Mouse (Mus musculus) heart, embryonic 14.5 days (tissue): ENCODE measurements around the gene Slc9a4. TPM values are rescaled to one million over a fixed set of nuclear protein-coding genes. Genes with fewer than 3 reads are reported as not detected.
A peak's percentile ranks its signal among the peaks of the same experiment; 100 is the strongest.

Experiments used
- ATAC-seq: fragments of 200-750 bp; cut with Nextera tagmentation; 2 replicates; pipeline ENCODE4 v1.8.0; 2017; ENCODE audit warnings: low read depth, moderate TSS enrichment; ENCODE audit not compliant: insufficient number of reproducible peaks, insufficient read depth, low FRiP score
- H3K27ac ChIP-seq, 2 experiments: fragments of 200-500 bp in 1 of 2; fragments of 300-500 bp in 1 of 2; sonication (generic) in 1 of 2; replicated peaks in 1 of 2; 2 replicates each; pipeline ENCODE4 v1.5.1; 2012 to 2014; ENCODE audit warnings: low read depth in 2 of 2, low read length in 2 of 2, control low read depth in 1 of 2, mild to moderate bottlenecking in 1 of 2, mixed read lengths in 1 of 2; ENCODE audit not compliant: control insufficient read depth in 1 of 2, insufficient read depth in 1 of 2
- H3K27me3 ChIP-seq: fragments of 300-500 bp; sonication (generic); 2 replicates; pipeline ENCODE4 v1.6.1; 2014; ENCODE audit warnings: mild to moderate bottlenecking, low read length, control low read depth; ENCODE audit not compliant: control insufficient read depth, insufficient read depth
- H3K36me3 ChIP-seq: fragments of 300-500 bp; sonication (generic); 2 replicates; pipeline ENCODE4 v1.6.1; 2014; ENCODE audit warnings: mild to moderate bottlenecking, control low read depth, low read length, mixed read lengths; ENCODE audit not compliant: control insufficient read depth, insufficient read depth
- H3K4me1 ChIP-seq, 2 experiments: fragments of 200-500 bp in 1 of 2; fragments of 300-500 bp in 1 of 2; sonication (generic) in 1 of 2; 2 replicates each; pipeline ENCODE4 v1.6.1; 2012 to 2014; ENCODE audit warnings: low read length in 2 of 2, control low read depth in 1 of 2, mixed read lengths in 1 of 2; ENCODE audit not compliant: control insufficient read depth in 2 of 2, insufficient read depth in 2 of 2
- H3K4me2 ChIP-seq: fragments of 300-500 bp; sonication (generic); 2 replicates; pipeline ENCODE4 v1.6.1; 2014; ENCODE audit warnings: mild to moderate bottlenecking, low read length
- H3K4me3 ChIP-seq, 2 experiments: fragments of 200-500 bp in 1 of 2; fragments of 300-500 bp in 1 of 2; sonication (generic) in 1 of 2; 2 replicates each; pipeline ENCODE4 v1.5.1; 2012 to 2014; ENCODE audit warnings: low read length in 2 of 2, mild to moderate bottlenecking in 2 of 2, control low read depth in 1 of 2, low read depth in 1 of 2, moderate library complexity in 1 of 2; ENCODE audit not compliant: control insufficient read depth in 1 of 2, insufficient read depth in 1 of 2
- H3K9ac ChIP-seq: fragments of 300-500 bp; sonication (generic); 2 replicates; pipeline ENCODE4 v1.6.1; 2014; ENCODE audit warnings: mild to moderate bottlenecking, low read length
- H3K9me3 ChIP-seq: fragments of 300-500 bp; sonication (generic); 2 replicates; pipeline ENCODE4 v1.6.1; 2016; ENCODE audit warnings: low read length, control low read depth; ENCODE audit not compliant: control insufficient read depth
- WGBS: fragments of 180-500 bp; shearing (Covaris S2); extraction: QIAGEN DNeasy Blood & Tissue Kit; methylation state at CpG from one replicate; pipeline ENCODE4 v1.1.7; 2014; 5-methylcytosine and 5-hydroxymethylcytosine counted together
- polyA plus RNA-seq: library from polyadenylated mRNA; unstranded; fragments of >200 nt; fragmentation: Nextera tagmentation; extraction: Ambion mirVana; gene quantifications from 2 replicates; pipeline ENCODE4 v1.2.1, GENCODE M21; 2014

Gene Slc9a4
- polyA plus RNA-seq, 1 experiment from 2014 or later = not detected

- Histone ChIP-seq H3K27ac (no peak overlapping the region), H3K36me3 (no peaks in the 10 kb centered on the region), H3K27me3 (no peaks in the 10 kb centered on the region), H3K4me1 (no peaks in the 10 kb centered on the region), H3K4me2 (no peak overlapping the region), H3K4me3 (no peak overlapping the region), H3K9me3 (no peaks in the 10 kb centered on the region), H3K9ac (no peak overlapping the region)
- WGBS = 44% methylated on average over 6 of the region's 6 CpGs
- no peak for ATAC-seq
These were observed 71.1 kb downstream of the Slc9a4 start for GRCm38 (mm10) chr1:40650803-40651497.

DNA sequence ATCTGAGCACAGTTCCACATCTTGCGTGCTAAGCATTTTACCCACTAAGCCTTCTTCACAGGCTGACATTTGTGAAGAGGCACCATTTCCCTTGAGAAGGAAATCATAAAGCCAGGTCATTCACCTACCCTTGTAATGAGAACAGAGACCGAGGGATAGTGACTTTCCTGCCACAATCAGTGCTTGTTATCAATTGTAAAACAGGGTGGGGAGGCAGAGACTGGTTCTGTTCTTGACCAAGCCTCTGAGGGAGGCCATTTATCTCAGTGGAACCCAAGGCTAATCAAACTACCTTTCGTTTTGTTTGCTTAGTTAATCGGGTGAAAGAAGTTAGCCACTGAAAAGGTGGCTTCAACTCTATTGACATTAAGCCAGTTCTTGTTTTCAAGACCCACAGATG is 77.2 kb downstream of the Slc9a4 start:
- H3K27ac ChIP-seq = no peak overlapping the region
- H3K9ac ChIP-seq = no peak overlapping the region
- no peak for ATAC-seq
- WGBS = 47% methylated on average over 4 of the region's 4 CpGs
- no peak overlapping the region for H3K4me2 ChIP-seq
- H3K9me3 ChIP-seq = no peaks in the 10 kb centered on the region
- H3K36me3 ChIP-seq = no peaks in the 10 kb centered on the region
- peaks cover 8 to 17% of the 10 kb centered on the region in 2 experiments; a peak in 3 of 4 replicates for H3K4me1 ChIP-seq
- H3K4me3 ChIP-seq = no peak overlapping the region
- H3K27me3 ChIP-seq = no peaks in the 10 kb centered on the region

DNA sequence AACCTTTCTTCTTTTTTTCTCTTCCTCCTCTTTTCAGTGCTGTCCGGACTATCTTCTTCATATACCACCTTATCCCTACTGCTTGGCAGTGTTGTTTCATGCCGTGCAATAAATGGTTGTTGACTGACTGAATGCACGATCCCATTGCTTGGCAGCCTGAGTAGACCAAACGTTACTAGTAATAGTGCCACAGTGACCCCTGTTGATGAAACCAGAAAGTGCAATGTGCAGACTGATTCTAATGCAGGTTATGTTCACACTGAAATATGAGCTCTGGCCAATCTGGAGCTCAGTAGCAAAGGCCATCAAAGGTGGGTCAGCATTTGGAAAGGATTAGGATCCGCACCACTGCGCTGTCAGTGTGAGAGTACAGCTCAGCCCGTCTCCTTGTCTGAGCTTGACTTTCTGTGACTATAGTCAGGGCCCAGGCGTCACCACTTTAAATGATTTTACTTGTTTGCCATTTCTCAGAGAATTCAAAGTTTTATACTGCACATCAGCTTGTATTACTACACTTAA is 78.2 kb downstream of the Slc9a4 start:
- 49% methylated on average over 8 of the region's 8 CpGs for WGBS
- Histone ChIP-seq H3K4me2 (no peak overlapping the region), H3K27me3 (no peaks in the 10 kb centered on the region), H3K27ac (no peak overlapping the region), H3K36me3 (no peaks in the 10 kb centered on the region), H3K4me1 (peaks cover 8 to 17% of the 10 kb centered on the region in 2 experiments; a peak in 3 of 4 replicates), H3K9me3 (no peaks in the 10 kb centered on the region), H3K4me3 (no peak overlapping the region), H3K9ac (no peak overlapping the region)
- ATAC-seq = no peak

DNA sequence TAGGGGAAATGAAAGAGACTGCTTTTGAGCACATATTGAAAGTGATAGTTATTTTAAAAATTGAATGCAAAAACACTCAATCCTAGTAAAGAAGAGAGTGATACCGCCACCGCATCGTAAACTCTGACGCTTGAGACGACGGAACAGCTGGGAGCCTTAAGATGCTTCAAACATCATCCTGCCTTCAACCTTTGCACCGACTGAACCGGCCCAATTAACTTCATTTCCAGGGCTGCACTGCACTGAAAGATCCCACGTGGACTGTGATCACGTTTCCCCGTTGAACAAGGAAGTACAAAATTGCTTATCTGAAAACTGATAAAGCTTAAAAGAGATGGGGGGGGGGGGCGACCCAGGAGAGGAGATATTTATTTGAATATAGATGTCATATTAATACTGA is 79.1 kb downstream of the Slc9a4 start:
- no peaks in the 10 kb centered on the region for H3K36me3 ChIP-seq
- H3K27me3 ChIP-seq = no peaks in the 10 kb centered on the region
- WGBS = 52% methylated on average over 12 of the region's 12 CpGs
- peaks cover 8 to 17% of the 10 kb centered on the region in 2 experiments; a peak in 3 of 4 replicates for H3K4me1 ChIP-seq
- H3K9ac ChIP-seq = no peak overlapping the region
- no peak for ATAC-seq
- H3K27ac ChIP-seq = no peak overlapping the region
- H3K9me3 ChIP-seq = no peaks in the 10 kb centered on the region
- no peak overlapping the region for H3K4me2 ChIP-seq
- no peak overlapping the region for H3K4me3 ChIP-seq

DNA sequence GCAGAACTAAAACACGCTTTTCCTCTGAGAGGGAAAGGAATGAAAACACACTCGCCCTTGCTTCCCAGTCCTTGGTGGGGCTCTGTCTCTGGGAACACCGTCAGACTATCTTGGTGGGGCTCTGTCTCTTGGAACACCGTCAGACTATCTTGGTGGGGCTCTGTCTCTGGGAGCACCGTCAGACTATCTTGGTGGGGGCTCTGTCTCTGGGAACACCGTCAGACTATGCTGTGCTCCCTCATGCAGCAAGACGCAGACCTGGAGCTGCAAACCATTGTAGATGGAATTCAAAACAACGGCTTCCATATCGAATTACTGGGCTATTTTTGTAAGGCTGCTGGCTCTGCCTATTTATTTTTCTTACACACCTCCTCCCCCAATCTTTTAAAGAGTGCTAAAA is 79.6 kb downstream of the Slc9a4 start:
- Histone ChIP-seq H3K36me3 (no peaks in the 10 kb centered on the region), H3K4me3 (no peak overlapping the region), H3K4me2 (peak overlapping the region; percentile 23), H3K27ac (no peak overlapping the region), H3K9me3 (no peaks in the 10 kb centered on the region), H3K9ac (no peak overlapping the region), H3K4me1 (peaks cover 8 to 17% of the 10 kb centered on the region in 2 experiments; a peak in 3 of 4 replicates), H3K27me3 (no peaks in the 10 kb centered on the region)
- 24% methylated on average over 9 of the region's 9 CpGs for WGBS
- no peak for ATAC-seq

- no peaks in the 10 kb centered on the region for H3K36me3 ChIP-seq
- no peak overlapping the region for H3K4me3 ChIP-seq
- no peak overlapping the region for H3K4me2 ChIP-seq
- no peak for ATAC-seq
- no peak overlapping the region for H3K27ac ChIP-seq
- H3K9ac ChIP-seq = no peak overlapping the region
- 35% methylated on average over 6 of the region's 6 CpGs for WGBS
- no peaks in the 10 kb centered on the region for H3K9me3 ChIP-seq
- H3K27me3 ChIP-seq = no peaks in the 10 kb centered on the region
- H3K4me1 ChIP-seq = peaks cover 8 to 17% of the 10 kb centered on the region in 2 experiments; a peak in 3 of 4 replicates
These were observed 81.0 kb downstream of the Slc9a4 start for GRCm38 (mm10) chr1:40660838-40661237.

DNA sequence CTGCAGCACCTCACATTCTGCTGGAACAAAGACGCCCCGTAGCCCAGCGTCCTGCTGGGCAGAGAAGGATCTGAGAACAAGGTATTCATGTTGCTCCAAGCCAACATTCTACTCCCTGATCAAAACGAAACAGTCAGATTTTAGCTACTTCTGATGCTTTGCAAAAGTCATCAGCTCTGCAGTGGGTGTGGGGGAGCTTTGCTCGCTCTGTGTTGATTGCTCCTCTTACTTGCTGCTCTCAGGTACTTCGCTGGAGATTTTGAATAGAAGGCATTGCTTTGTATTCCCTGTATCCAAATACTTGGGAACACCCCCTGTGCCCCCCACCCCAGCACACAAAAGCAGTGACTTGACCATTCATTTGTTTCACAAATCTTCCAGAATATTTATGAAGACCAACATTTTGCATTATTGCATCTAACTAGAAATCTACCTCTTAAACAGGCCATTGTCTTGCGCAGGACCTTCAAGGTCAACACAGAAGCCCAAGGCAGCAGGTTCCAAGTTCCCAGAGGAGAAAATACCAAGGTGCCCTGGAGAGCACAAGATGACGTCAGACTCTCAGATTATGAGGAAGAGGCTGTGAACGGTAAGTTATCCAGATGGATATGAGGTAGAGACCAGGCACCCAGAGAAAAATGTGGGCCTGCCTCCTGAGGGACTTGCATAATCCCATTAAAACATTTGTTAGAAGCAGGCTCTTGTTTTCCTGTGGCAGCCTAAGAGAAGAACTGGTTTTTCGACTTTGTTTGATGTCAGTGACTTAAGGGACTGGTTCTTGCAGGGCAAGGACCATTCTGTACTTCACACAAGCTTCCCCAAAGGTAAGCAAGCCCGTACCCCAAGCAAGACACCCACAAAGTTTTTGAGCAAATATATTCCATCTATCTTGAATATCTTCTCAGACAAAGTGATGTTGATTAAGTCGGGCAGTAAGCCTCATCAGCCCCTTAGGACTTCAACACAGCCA is 85.8 kb downstream of the Slc9a4 start:
- WGBS = 26% methylated on average over 12 of the region's 12 CpGs
- no peak overlapping the region for H3K4me2 ChIP-seq
- no peaks in the 10 kb centered on the region for H3K27me3 ChIP-seq
- H3K9me3 ChIP-seq = no peaks in the 10 kb centered on the region
- H3K27ac ChIP-seq = no peak overlapping the region
- peaks cover 4 to 7% of the 10 kb centered on the region in 2 experiments; a peak in 1 of 4 replicates for H3K4me1 ChIP-seq
- no peaks in the 10 kb centered on the region for H3K36me3 ChIP-seq
- no peak for ATAC-seq
- H3K9ac ChIP-seq = no peak overlapping the region
- H3K4me3 ChIP-seq = no peak overlapping the region
